8 mouse cellular contexts compared by ENCODE assay signal in genomic region chr13:83503919-83504318, GRCm38 (mm10). TPM values are rescaled to one million over a fixed set of nuclear protein-coding genes. Genes with fewer than 3 reads are reported as not detected.
DNase-seq lines count a peak whose midpoint lies in the region; ATAC-seq and TF ChIP-seq lines count a peak whose summit lies in the region.

Gene Mef2c (plus strand): TSS chr13:83504034.

- H3K36me3 ChIP-seq in forebrain, postnatal 0 days (ENCODE audit: insufficient read depth), result no peaks in the 10 kb centered on the region
- no peaks in the 10 kb centered on the region for H3K36me3 ChIP-seq in hindbrain, embryonic 12.5 days
- H3K36me3 ChIP-seq in liver, embryonic 15.5 days (replicated peaks), result no peaks in the 10 kb centered on the region
- no peaks in the 10 kb centered on the region for H3K36me3 ChIP-seq in stomach, postnatal 0 days (ENCODE audit: control insufficient read depth, insufficient read depth, low read length)

- no peak for TF ChIP-seq CTCF in lung, adult 2 months (IDR thresholded peaks at IDR 0.05; ENCODE audit: insufficient read depth, low read length)
- TF ChIP-seq CTCF in forebrain, postnatal 0 days (IDR thresholded peaks at IDR 0.05; ENCODE audit: low read depth), result no peak
- TF ChIP-seq CTCF in stomach, postnatal 0 days (IDR thresholded peaks at IDR 0.05; ENCODE audit: low read depth), result no peak

- no peak for TF ChIP-seq POLR2A in lung, adult 2 months (IDR thresholded peaks at IDR 0.05; ENCODE audit: borderline replicate concordance, extremely low read depth, low read depth, low read length)

- DNase-seq in lung, adult 2 months, result no peak
- DNase-seq in lung, adult 18-20 months, result no peak
- no peak for DNase-seq in forebrain, postnatal 0 days
- DNase-seq in stomach, postnatal 0 days (ENCODE audit: low spot score), result no peak
- no peak for DNase-seq in urinary bladder, postnatal 36 days (ENCODE audit: low spot score in 2 of 2)
- DNase-seq in kidney, postnatal 36 days, result no peak

- no peak for TF ChIP-seq EP300 in stomach, postnatal 0 days (optimal IDR thresholded peaks at IDR 0.05)

- H3K9me3 ChIP-seq in forebrain, postnatal 0 days (ENCODE audit: low read length), result no peaks in the 10 kb centered on the region
- H3K9me3 ChIP-seq in hindbrain, embryonic 12.5 days (replicated peaks), result no peaks in the 10 kb centered on the region
- no peaks in the 10 kb centered on the region for H3K9me3 ChIP-seq in liver, embryonic 15.5 days (replicated peaks)
- no peaks in the 10 kb centered on the region for H3K9me3 ChIP-seq in stomach, postnatal 0 days (ENCODE audit: control insufficient read depth, low read length)

- H3K27ac ChIP-seq in forebrain, postnatal 0 days (ENCODE audit: low read depth, low read length), result no peak within 1 kb of the TSS
- no peak within 1 kb of the TSS for H3K27ac ChIP-seq in hindbrain, embryonic 12.5 days
- H3K27ac ChIP-seq in liver, embryonic 15.5 days (replicated peaks), result no peak within 1 kb of the TSS
- no peak within 1 kb of the TSS for H3K27ac ChIP-seq in stomach, postnatal 0 days (replicated peaks)

- H3K4me3 ChIP-seq in lung, adult 2 months (replicated peaks; ENCODE audit: extremely low read depth, low read depth, low read length), result no peak within 1 kb of the TSS
- no peak within 1 kb of the TSS for H3K4me3 ChIP-seq in forebrain, postnatal 0 days (ENCODE audit: low read depth, low read length)
- no peak within 1 kb of the TSS for H3K4me3 ChIP-seq in hindbrain, embryonic 12.5 days
- H3K4me3 ChIP-seq in liver, embryonic 15.5 days (replicated peaks), result no peak within 1 kb of the TSS
- H3K4me3 ChIP-seq in stomach, postnatal 0 days (ENCODE audit: low read depth, low read length), result no peak within 1 kb of the TSS

- H3K4me2 ChIP-seq in forebrain, postnatal 0 days (ENCODE audit: low read depth), result no peak within 1 kb of the TSS
- no peak within 1 kb of the TSS for H3K4me2 ChIP-seq in hindbrain, embryonic 12.5 days (replicated peaks)
- H3K4me2 ChIP-seq in liver, embryonic 15.5 days, result no peak within 1 kb of the TSS
- no peak within 1 kb of the TSS for H3K4me2 ChIP-seq in stomach, postnatal 0 days (replicated peaks; ENCODE audit: low read depth)

- no peaks in the 10 kb centered on the region for H3K4me1 ChIP-seq in lung, adult 2 months (ENCODE audit: control insufficient read depth, insufficient read depth, low read length)
- H3K4me1 ChIP-seq in forebrain, postnatal 0 days (ENCODE audit: insufficient read depth), result no peaks in the 10 kb centered on the region
- H3K4me1 ChIP-seq in hindbrain, embryonic 12.5 days, result no peaks in the 10 kb centered on the region
- H3K4me1 ChIP-seq in liver, embryonic 15.5 days (replicated peaks), result no peaks in the 10 kb centered on the region
- no peaks in the 10 kb centered on the region for H3K4me1 ChIP-seq in stomach, postnatal 0 days (replicated peaks; ENCODE audit: control insufficient read depth, insufficient read depth)

- H3K9ac ChIP-seq in forebrain, postnatal 0 days, result no peak within 1 kb of the TSS
- no peak within 1 kb of the TSS for H3K9ac ChIP-seq in hindbrain, embryonic 12.5 days
- H3K9ac ChIP-seq in liver, embryonic 15.5 days, result no peak within 1 kb of the TSS
- no peak within 1 kb of the TSS for H3K9ac ChIP-seq in stomach, postnatal 0 days (ENCODE audit: low read length)

- no peak for ATAC-seq in forebrain, postnatal 0 days
- ATAC-seq in hindbrain, embryonic 12.5 days (ENCODE audit: low FRiP score), result no peak
- ATAC-seq in liver, embryonic 15.5 days (ENCODE audit: insufficient read depth), result no peak
- ATAC-seq in stomach, postnatal 0 days (ENCODE audit: low FRiP score, low TSS enrichment), result no peak

- H3K27me3 ChIP-seq in forebrain, postnatal 0 days (ENCODE audit: insufficient read depth, low read length), result no peaks in the 10 kb centered on the region
- no peaks in the 10 kb centered on the region for H3K27me3 ChIP-seq in hindbrain, embryonic 12.5 days
- H3K27me3 ChIP-seq in liver, embryonic 15.5 days, result no peaks in the 10 kb centered on the region
- H3K27me3 ChIP-seq in stomach, postnatal 0 days (ENCODE audit: control insufficient read depth, insufficient read depth, low read length), result no peaks in the 10 kb centered on the region

- 91% methylated on average over 7 of the region's 7 CpGs for WGBS in lung, adult 2 months
- WGBS in forebrain, postnatal 0 days, result 79% methylated on average over 7 of the region's 7 CpGs
- WGBS in hindbrain, embryonic 12.5 days, result 86% methylated on average over 7 of the region's 7 CpGs
- 76% methylated on average over 7 of the region's 7 CpGs for WGBS in liver, embryonic 15.5 days (ENCODE audit: insufficient replicate concordance)
- WGBS in stomach, postnatal 0 days, result 89% methylated on average over 7 of the region's 7 CpGs

RNA-seq across cellular contexts. Expression of gene Mef2c, which starts in this region (rescaled TPM):
- polyA plus RNA-seq in lung, adult 2 months (2012; rRNA removed), result 18.0 and 36.8 TPM in 2 replicates
- total RNA-seq in forebrain, postnatal 0 days (2014; rRNA removed), result 245 and 448 TPM in 2 replicates
- 373 and 527 TPM in 2 replicates for polyA plus RNA-seq in forebrain, postnatal 0 days (2015; fragmentation: Nextera tagmentation; extraction: Ambion mirVana)
- 28.9 and 41.7 TPM in 2 replicates for polyA plus RNA-seq in hindbrain, embryonic 12.5 days (2016; fragmentation: Nextera tagmentation; extraction: Ambion mirVana)
- 9.8 and 12.0 TPM in 2 replicates for polyA plus RNA-seq in liver, embryonic 15.5 days (2015; fragmentation: Nextera tagmentation; extraction: Ambion mirVana)
- 18.4 and 22.7 TPM in 2 replicates for polyA plus RNA-seq in stomach, postnatal 0 days (2015; fragmentation: Nextera tagmentation; extraction: Ambion mirVana)
